Mouse (Mus musculus): ENCODE results near the gene Pla2g16. TPM values are rescaled to one million over a fixed set of nuclear protein-coding genes. Genes with fewer than 3 reads are reported as not detected.

Gene Pla2g16
- total RNA-seq, 2 experiments from 2014 or later = 97.5 to 101 TPM

DNA sequence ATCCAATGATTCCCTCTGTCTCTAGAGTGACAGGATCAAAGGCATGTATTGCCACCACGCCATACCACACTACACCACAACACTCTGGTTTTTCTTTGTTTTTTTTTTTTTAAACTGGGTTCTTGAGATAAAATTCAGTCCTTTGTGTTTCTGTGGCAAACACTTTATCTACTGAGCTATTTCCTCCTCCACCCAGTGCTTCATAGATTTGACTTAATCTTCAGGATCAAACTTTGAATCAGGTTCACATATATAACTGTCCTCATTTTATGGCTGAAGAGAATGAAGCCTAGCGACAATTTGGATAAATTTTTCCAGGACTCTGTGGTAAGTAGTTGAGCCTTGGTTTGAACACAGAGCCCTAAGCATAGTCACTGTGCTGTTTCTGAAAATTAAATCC, 6.4 kb downstream of the Pla2g16 start:
- DNase-seq = no peak

- no peak for DNase-seq
Measured at GRCm38 (mm10) chr19:7564457-7564856, 7.2 kb downstream of the Pla2g16 start.

- DNase-seq = no peak
Measured at GRCm38 (mm10) chr19:7566826-7567225, 9.6 kb downstream of the Pla2g16 start.

DNA sequence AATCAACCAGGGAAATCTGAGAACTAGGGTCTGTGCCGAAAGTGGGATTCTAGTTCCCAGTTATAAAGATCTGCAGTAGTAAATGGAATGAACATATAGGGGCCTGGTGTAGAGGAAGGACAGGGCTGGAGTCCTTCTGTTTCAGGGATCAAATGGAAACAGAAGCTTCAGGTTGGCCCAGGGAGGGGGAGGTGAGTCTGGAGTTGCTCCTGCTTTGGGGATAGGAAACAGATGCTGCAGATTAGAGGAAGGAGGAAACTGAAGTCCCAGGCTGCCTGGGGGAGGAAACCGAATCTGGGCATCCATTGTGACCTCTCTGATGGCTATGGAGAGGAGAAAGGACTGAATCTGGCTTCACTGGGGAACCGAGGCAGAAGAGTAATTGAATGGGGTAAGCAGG, 11.1 kb downstream of the Pla2g16 start:
- DNase-seq = no peak

DNA sequence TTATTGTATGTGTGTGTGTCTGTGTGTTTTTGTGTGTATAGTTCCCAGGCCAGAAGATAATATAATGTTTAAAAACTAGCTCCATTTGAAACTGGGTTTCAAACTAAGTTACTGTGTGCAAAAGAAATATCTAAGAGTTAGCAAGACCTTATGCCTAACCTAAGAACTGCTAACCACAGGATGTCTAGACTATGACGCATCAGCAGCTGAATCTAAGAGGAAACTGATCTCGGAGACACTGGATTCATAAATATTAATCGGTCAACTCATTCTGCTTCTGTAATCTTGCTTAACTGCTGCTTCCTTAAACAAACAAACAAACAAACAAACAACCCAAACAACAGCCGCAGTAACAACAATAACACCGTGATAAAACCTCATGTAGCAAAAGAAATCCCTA, 12.4 kb downstream of the Pla2g16 start:
- DNase-seq = no peak

DNA sequence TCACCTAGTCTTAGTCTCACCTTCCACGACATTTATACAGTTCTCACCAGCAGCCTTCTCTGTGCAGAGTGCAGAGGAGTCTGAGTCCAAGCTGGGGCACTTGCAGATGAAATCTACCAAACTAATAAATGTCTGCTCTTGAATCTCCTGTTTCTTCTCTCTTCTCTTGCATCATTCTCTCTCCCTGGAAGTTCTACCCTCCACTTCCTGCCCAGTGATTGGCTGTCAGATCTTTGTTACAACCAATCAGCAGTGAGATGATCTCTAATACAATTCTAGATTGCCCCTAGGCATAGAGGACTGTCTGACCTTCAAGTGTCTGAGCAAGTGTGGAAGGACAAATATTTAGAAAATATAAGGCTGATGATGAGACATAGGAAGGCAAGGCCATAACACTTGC, 18.9 kb downstream of the Pla2g16 start:
- DNase-seq = no peak

DNA sequence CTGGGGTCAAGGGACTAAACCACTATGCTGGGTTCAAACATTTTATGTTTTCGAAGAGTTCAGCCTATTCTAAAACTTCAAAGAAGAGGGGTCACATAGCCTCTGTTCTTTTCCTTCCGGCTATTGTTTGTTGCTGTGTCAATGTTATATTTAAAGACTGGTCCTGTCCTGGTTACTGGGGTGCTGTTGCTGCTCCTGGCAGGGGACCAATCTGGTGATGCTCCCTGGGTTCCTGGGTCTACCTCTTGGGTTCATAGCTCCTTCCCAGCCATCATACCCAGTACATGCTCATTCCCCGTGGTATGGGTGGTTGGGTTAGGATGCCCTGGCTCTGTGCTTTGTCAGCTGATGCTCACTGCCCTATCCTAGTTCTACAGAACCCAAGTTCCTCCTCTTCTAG, 20.5 kb downstream of the Pla2g16 start:
- DNase-seq = no peak

DNA sequence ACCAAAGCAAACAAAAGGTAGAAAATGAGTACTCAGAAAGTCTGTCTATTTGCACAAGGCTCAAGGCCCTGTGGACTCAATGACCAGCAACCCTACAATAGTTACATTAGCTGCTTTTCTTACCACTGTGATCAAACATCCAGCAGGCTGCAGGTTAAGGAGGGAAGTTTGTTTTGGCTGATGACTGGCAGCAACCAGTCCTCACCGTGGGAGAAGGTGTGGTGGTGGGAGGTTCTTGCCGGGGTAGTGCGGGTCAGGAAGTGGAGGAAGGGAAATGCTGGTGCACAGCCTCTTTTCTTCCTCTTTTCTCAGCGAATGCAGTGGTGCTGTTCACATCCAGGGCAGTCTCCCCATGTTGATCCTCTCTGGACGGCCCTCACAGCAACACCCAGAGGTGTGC, 23.8 kb downstream of the Pla2g16 start:
- no peak for DNase-seq

GRCm38 (mm10) chr19:7583101-7583500, 25.8 kb downstream of the Pla2g16 start:
- DNase-seq = no peak

- no peak for DNase-seq
Measured at GRCm38 (mm10) chr19:7583599-7583998, 26.3 kb downstream of the Pla2g16 start.

- peak; percentile 33 for DNase-seq
Measured at GRCm38 (mm10) chr19:7585279-7585678, 28.0 kb downstream of the Pla2g16 start.

DNA sequence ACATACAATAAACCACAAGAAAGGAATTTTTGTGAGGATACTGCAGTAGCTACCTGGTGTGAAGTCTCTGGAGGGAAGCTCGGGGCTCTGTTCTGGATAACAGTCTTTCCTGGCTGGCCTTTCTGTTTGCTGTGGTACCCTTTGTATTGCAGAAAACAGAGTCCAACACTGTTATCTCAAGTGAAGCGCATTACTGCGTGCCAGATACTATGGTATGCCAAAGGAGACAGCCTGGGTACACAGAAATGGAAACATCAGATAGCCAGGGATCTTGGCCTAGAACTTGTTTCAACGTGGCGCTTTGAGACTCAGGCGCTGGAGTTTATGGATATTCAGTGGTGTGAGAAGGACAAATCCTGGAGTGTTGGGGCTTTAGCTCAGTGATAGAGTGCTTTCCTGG, 28.5 kb downstream of the Pla2g16 start:
- no peak for DNase-seq

- DNase-seq = no peak
Measured at GRCm38 (mm10) chr19:7590795-7591194, 33.5 kb downstream of the Pla2g16 start.

- peak; percentile 48 for DNase-seq
Measured at GRCm38 (mm10) chr19:7592018-7592417, 34.8 kb downstream of the Pla2g16 start.

DNA sequence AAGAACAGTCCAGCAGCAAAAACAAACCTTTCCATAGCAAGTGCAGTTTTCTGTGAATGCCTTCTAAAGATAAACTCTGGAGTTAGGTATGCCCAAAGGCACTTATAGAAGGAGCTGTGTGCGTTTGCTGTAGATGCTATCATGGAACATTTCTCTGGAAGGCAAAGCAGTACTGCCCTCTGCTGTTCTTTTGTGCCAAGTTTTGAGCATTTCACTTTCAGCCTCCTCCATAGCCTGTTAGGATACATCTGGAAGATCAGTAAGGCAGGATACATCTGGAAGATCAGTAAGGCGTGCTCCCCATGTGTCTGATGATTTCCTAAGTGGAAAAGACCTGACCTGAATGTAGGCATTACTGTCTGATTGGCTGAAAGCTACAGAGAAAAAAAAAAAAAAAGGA, 38.3 kb downstream of the Pla2g16 start:
- DNase-seq = no peak

DNA sequence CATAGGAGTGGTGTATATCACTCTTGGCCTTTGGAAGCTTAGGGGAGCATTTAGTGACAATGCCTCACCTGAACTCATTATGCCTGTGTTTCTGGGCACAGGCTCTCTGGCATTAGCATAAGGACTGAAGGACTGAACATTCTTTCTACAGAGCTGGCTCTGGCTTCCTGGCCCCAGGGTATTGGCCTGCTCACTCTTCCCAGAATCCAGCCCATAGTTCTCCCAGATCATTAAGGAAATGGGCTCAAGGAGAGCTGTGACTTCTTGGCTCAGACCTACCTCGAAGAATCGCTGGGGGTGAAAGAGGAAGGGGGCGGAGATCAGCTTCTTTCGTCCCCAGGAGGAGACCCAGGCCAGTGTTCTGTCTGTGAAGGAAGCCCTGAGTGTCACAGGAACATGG, 41.2 kb downstream of the Pla2g16 start:
- no peak for DNase-seq

GRCm38 (mm10) chr19:7601551-7601950, 44.3 kb downstream of the Pla2g16 start:
- no peak for DNase-seq

DNA sequence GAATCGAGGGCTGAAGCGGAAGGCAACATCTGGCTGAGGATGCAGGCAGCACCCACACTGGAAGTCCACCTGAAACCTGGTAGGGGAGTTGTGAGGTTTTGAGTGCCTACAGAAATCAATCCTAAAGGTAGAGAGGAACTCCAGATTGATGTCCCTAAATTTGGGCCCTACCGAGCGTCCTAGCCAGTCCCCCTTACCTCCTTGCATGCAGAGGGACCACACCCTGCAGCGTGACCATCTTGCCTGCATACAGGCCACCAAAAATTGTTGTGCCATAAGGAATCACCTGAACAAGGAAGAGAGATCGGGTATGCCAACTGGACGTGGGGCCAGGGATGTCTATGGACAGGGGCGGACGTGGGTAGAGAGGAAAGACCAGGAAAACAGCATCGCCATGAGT, 46.8 kb downstream of the Pla2g16 start:
- DNase-seq = no peak

DNA sequence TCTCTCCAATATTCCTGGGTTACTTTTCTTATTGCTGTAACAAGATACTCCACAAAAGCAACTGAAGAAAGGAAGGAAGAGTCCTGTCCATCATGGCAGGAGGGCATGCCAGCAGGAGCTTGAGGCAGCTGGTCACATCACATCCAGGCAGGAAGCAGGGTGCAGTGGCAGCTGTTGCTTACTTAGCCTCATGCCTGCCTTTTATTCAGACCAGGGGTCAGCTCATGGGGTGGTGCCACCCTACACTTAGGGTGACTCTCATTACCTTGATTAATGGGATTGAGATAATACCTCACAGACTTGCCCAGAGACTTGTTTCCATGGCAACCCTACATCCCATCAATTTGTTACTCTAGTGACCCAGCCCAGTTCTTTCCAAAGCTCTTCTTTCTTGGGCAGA, 47.8 kb downstream of the Pla2g16 start:
- DNase-seq = no peak

DNA sequence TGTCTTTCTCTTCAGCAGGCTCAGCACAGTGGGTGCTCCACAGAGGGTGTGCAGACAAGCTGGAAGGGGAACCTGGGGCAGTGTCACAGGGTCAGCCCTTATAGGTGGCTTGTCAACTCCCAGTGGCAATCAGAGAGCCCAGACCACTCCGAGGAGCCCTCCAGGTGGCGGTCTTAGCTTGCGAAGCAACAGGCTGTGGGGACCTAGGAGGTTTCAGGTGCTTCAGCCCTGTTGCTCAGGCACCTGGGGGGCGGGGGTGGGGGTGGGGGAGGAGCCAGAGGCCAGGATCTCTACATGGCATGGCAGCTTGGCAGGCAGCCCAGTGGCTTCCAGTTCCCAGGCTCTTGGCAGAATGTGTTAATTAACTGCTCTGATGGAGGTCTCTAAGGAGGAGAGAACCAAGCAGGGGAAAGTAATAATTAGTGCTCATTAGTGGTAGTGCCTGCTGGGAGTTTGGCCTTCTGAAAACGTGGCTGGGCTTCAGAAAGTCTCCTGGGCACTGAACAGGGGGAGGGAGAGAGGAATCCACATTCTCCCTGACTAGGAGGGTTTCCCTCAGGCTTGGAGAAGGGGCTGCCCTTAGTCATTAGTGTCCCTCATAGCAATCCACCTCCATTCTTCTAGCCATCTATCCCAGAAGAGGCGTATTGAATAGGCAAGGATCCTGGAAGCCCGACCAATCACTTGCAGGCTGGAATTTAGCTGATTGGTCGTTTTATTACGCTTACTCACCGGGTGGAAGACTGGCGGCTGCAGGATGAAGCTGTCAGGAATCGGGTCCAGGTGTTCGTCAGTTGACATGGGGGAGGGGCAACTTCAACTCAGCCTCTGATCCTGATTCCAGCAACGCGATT, 48.9 kb downstream of the Pla2g16 start:
- no peak for DNase-seq

DNA sequence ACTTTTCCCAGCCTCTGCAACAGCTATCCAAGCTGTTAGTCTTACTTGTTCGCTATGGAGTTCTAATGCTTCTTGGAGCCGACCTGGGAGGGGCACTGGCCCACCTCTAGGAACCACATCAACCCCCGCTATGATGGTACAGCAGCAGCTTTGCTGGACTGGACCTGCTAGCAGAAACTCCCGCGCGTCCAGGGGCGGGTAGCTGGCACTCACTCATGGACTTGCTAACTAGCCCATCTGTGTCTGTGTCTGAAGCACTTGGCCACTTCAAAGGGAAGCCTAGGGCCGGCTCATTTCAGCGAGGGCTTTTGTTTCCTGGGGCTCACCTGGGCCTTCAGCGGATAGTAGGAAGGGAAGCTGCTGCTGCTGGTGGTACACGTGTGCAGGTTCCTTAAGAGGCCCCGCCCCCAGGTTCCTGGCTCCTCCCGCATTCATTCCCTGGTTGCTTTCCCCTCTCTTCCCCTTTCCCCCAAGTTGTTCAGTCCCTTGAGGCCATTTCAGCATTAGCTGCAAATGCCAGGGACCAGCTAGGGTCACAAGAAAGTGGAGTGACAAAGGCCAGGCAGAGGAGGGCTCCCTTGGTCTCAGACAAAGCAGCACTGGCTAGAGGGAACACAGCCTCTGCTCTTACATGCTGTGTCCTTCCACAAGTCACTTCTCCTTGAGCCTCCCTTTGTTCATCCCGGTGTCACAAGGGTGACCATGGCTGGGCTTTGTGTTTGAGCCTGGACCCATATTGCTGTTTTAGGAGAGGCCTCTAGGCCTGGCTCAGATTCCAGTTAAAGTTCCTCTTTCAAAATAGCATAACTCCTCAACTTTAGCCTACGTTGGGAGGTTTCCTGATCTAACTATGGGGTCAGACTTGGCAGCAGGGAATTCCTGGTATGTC, 49.8 kb downstream of the Pla2g16 start, which contains the start of gene Lgals12:
TSS of gene Lgals12 (minus strand) at position 393 of the 889 bp plus-strand sequence.
- DNase-seq = no peak

GRCm38 (mm10) chr19:7607690-7608201, 50.5 kb downstream of the Pla2g16 start:
- no peak for DNase-seq

All from gastrocnemius, postnatal 25 days (tissue).